Mouse (Mus musculus) CH12.LX (cell line): ENCODE results near the gene Igsf8. TPM values are rescaled to one million over a fixed set of nuclear protein-coding genes. Genes with fewer than 3 reads are reported as not detected.

Source experiments
- DNase-seq: peaks from one replicate; pipeline ENCODE4 v3.0.0-alpha.2; 2013; ENCODE audit errors: extremely low read depth
- H3K27ac ChIP-seq: 2 replicates; pipeline ENCODE4 v1.5.1; 2012; ENCODE audit warnings: low read depth, mild to moderate bottlenecking, control low read depth, moderate library complexity; ENCODE audit not compliant: insufficient read depth
- H3K27me3 ChIP-seq: replicated peaks from 2 replicates; pipeline ENCODE3; 2012; ENCODE audit warnings: inconsistent platforms
- H3K36me3 ChIP-seq, 2 experiments: replicated peaks in 1 of 2; 2 replicates each; pipeline versions ENCODE3 to v1.6.1; 2012; ENCODE audit warnings: inconsistent platforms in 1 of 2, low read length in 1 of 2, mild to moderate bottlenecking in 1 of 2, mixed read lengths in 1 of 2, moderate library complexity in 1 of 2; ENCODE audit not compliant: control insufficient read depth in 1 of 2, insufficient read depth in 1 of 2
- H3K4me1 ChIP-seq, 2 experiments: 2 replicates each; pipeline ENCODE4 v1.6.1; 2012; ENCODE audit warnings: inconsistent platforms in 1 of 2, moderate library complexity in 1 of 2; ENCODE audit not compliant: insufficient read depth in 2 of 2, control insufficient read depth in 1 of 2
- H3K4me2 ChIP-seq: 2 replicates; pipeline ENCODE4 v1.6.1; 2012; ENCODE audit warnings: low read depth, mild to moderate bottlenecking, control low read depth; ENCODE audit not compliant: poor library complexity, insufficient read depth, severe bottlenecking
- H3K4me3 ChIP-seq, 3 experiments: fragments of 150-350 bp in 1 of 3; sonication (generic) in 1 of 3; replicated peaks in 1 of 3; 2 replicates each; pipeline versions ENCODE3 to v1.5.1; 2011 to 2012; ENCODE audit warnings: low read depth in 2 of 3, low read length in 2 of 3, mild to moderate bottlenecking in 2 of 3, moderate library complexity in 2 of 3, control low read depth in 1 of 3, improper control_type of control experiment in 1 of 3, inconsistent platforms in 1 of 3, mixed read lengths in 1 of 3; ENCODE audit not compliant: poor library complexity in 1 of 3
- H3K79me2 ChIP-seq: replicated peaks from 2 replicates; pipeline ENCODE4 v1.6.1; 2012; ENCODE audit warnings: mild to moderate bottlenecking, moderate library complexity; ENCODE audit not compliant: control insufficient read depth, poor library complexity, insufficient read depth, severe bottlenecking; ENCODE audit errors: extremely low read depth
- H3K9ac ChIP-seq: 2 replicates; pipeline ENCODE4 v1.6.1; 2012; ENCODE audit warnings: low read depth, mild to moderate bottlenecking, control low read depth, moderate library complexity; ENCODE audit not compliant: insufficient read depth
- H3K9me3 ChIP-seq: replicated peaks from 2 replicates; pipeline ENCODE3; 2012; ENCODE audit warnings: low read length, inconsistent platforms, mixed read lengths
- CHD1 ChIP-seq: IDR thresholded peaks from 2 replicates; pipeline ENCODE4 v1.6.1; 2012; ENCODE audit warnings: low read depth, low read length, improper control_type of control experiment, inconsistent platforms
- E2F4 ChIP-seq: IDR thresholded peaks from 2 replicates; pipeline ENCODE4 v1.6.1; 2011; ENCODE audit warnings: low read depth, low read length, improper control_type of control experiment; ENCODE audit not compliant: insufficient replicate concordance
- ELF1 ChIP-seq: IDR thresholded peaks from 2 replicates; pipeline ENCODE4 v1.6.1; 2014; ENCODE audit warnings: low read depth, mild to moderate bottlenecking, inconsistent platforms, low read length, improper control_type of control experiment
- GABPA ChIP-seq: IDR thresholded peaks from 2 replicates; pipeline ENCODE4 v1.6.1; 2012; ENCODE audit warnings: low read depth, low read length, improper control_type of control experiment, inconsistent platforms; ENCODE audit not compliant: insufficient replicate concordance
- IRF4 ChIP-seq: IDR thresholded peaks from 2 replicates; pipeline ENCODE4 v1.6.1; 2014; ENCODE audit warnings: low read depth, mild to moderate bottlenecking, inconsistent platforms, low read length, improper control_type of control experiment
- JUN ChIP-seq: IDR thresholded peaks from 2 replicates; pipeline ENCODE4 v1.6.1; 2011; ENCODE audit warnings: low read depth, mild to moderate bottlenecking, low read length, improper control_type of control experiment, moderate library complexity; ENCODE audit not compliant: insufficient read depth
- JUND ChIP-seq: conservative IDR thresholded peaks from 2 replicates; pipeline ENCODE4 v1.6.1; 2011; ENCODE audit warnings: low read depth, low read length, improper control_type of control experiment
- KAT2A ChIP-seq: IDR thresholded peaks from 2 replicates; pipeline ENCODE4 v1.6.1; 2012; ENCODE audit warnings: low read length, improper control_type of control experiment, inconsistent platforms; ENCODE audit not compliant: insufficient replicate concordance
- MXI1 ChIP-seq: IDR thresholded peaks from 2 replicates; pipeline ENCODE4 v1.6.1; 2011; ENCODE audit warnings: mild to moderate bottlenecking, low read depth, low read length, improper control_type of control experiment
- MYC ChIP-seq: IDR thresholded peaks from 2 replicates; pipeline ENCODE4 v1.6.1; 2011; ENCODE audit warnings: low read depth, mild to moderate bottlenecking, improper control_type of control experiment, low read length
- NRF1 ChIP-seq: IDR thresholded peaks from 2 replicates; pipeline ENCODE4 v1.6.1; 2014; ENCODE audit warnings: low read depth, mild to moderate bottlenecking, inconsistent platforms, low read length, improper control_type of control experiment, moderate library complexity
- POLR2A ChIP-seq: IDR thresholded peaks from 2 replicates; pipeline ENCODE4 v1.6.1; 2011; ENCODE audit warnings: low read depth, mild to moderate bottlenecking, improper control_type of control experiment, low read length
- RCOR1 ChIP-seq: conservative IDR thresholded peaks from 2 replicates; pipeline ENCODE4 v1.6.1; 2012; ENCODE audit warnings: low read depth, mild to moderate bottlenecking, inconsistent platforms, low read length, improper control_type of control experiment
- SIN3A ChIP-seq: IDR thresholded peaks from 2 replicates; pipeline ENCODE4 v1.6.1; 2012; ENCODE audit warnings: low read length, improper control_type of control experiment, inconsistent platforms
- SMC3 ChIP-seq: IDR thresholded peaks from 2 replicates; pipeline ENCODE4 v1.6.1; 2011; ENCODE audit warnings: low read depth, low read length, improper control_type of control experiment
- ZC3H11A ChIP-seq: IDR thresholded peaks from 2 replicates; pipeline ENCODE4 v1.6.1; 2012; ENCODE audit warnings: low read depth, mild to moderate bottlenecking, inconsistent platforms, low read length, improper control_type of control experiment
- ZKSCAN1 ChIP-seq: IDR thresholded peaks from 2 replicates; pipeline ENCODE4 v1.6.1; 2012; ENCODE audit warnings: low read depth, inconsistent platforms, low read length, improper control_type of control experiment, borderline replicate concordance
- dilution Hi-C: fragments of 300-500 bp; cut with MboI; formaldehyde crosslinking; loops from 2 replicates; pipeline ENCODE4 v1.14.3; 2020; ENCODE audit warnings: low sequenced_read_pairs; ENCODE audit not compliant: extremely low pct_unique_long_range_greater_than_20kb, extremely low pct_ligation_motif_present
- in situ Hi-C: fragments of 300-500 bp; cut with MboI; formaldehyde crosslinking; loops from 3 replicates; pipeline ENCODE4 v1.14.3; 2019; ENCODE audit warnings: low sequenced_read_pairs, low pct_ligation_motif_present, low pct_unique_long_range_greater_than_20kb, mixed read lengths
- polyA plus RNA-seq: library from polyadenylated mRNA; unstranded; fragments of >175 nt; gene quantifications from 2 replicates; pipeline ENCODE4 v1.2.1, GENCODE M21; 2012; ENCODE audit warnings: low read depth; ENCODE audit not compliant: insufficient read length
- total RNA-seq, 2 experiments: library from RNA; depleted of rRNA; stranded (reverse); fragments of 300-350 nt in 1 of 2; fragments of >200 nt in 1 of 2; gene quantifications; 2 replicates each; pipeline ENCODE4 v1.2.3; 2012 to 2014

Gene Igsf8
- total and polyA plus RNA-seq, 3 experiments, result 7.4 to 37.0 (median 25.9) TPM

GRCm38 (mm10) chr1:172278328-172278727 lies 16.9 kb downstream of the Igsf8 start:
- no peak overlapping the region for H3K9ac ChIP-seq
- TF ChIP-seq JUN (no peak), MXI1 (no peak), MYC (no peak), ELF1 (no peak), SIN3A (no peak), ZC3H11A (no peak), NRF1 (no peak), POLR2A (no peak)
- no peak overlapping the region for H3K4me2 ChIP-seq
- H3K27ac ChIP-seq, result no peak overlapping the region
- no peaks in the 10 kb centered on the region for H3K27me3 ChIP-seq
- in situ Hi-C loops (no loop called here), dilution Hi-C loops (no loop called here)
- DNase-seq, result no peak
- peaks cover 14 to 53% of the 10 kb centered on the region in 2 experiments for H3K4me1 ChIP-seq
- H3K36me3 ChIP-seq, result no peaks in the 10 kb centered on the region
- no peaks in the 10 kb centered on the region for H3K9me3 ChIP-seq
- H3K79me2 ChIP-seq, result no peaks in the 10 kb centered on the region
- H3K4me3 ChIP-seq, result no peak overlapping the region

GRCm38 (mm10) chr1:172279768-172280509 lies 18.5 kb downstream of the Igsf8 start:
- Histone ChIP-seq H3K4me3 (no peak overlapping the region), H3K9ac (no peak overlapping the region), H3K4me2 (no peak overlapping the region), H3K27me3 (no peaks in the 10 kb centered on the region), H3K9me3 (no peaks in the 10 kb centered on the region), H3K27ac (no peak overlapping the region), H3K79me2 (no peaks in the 10 kb centered on the region), H3K4me1 (peaks cover 14 to 53% of the 10 kb centered on the region in 2 experiments), H3K36me3 (no peaks in the 10 kb centered on the region)
- dilution Hi-C loops, result no loop called here
- TF ChIP-seq SMC3 (no peak), JUND (no peak), ELF1 (no peak), RCOR1 (no peak), CHD1 (no peak), E2F4 (no peak), ZKSCAN1 (no peak), KAT2A (no peak), GABPA (no peak), IRF4 (no peak)
- in situ Hi-C loops, result no loop called here
- no peak for DNase-seq
